Mouse (Mus musculus): ENCODE measurements at regions not wholly inside any gene's neighbourhood (a gene's known extent, or its start where the extent isn't known, plus 50 kb on each side); places are given as distances from the start of the nearest gene placed in this dataset.

- H3K27ac ChIP-seq (replicated peaks): no peak overlapping the region
- H3K9ac ChIP-seq (replicated peaks): no peak overlapping the region
- no peaks in the 10 kb centered on the region for H3K36me3 ChIP-seq
- no peaks in the 10 kb centered on the region for H3K4me1 ChIP-seq
- H3K4me2 ChIP-seq (replicated peaks): no peak overlapping the region
- H3K4me3 ChIP-seq: no peak overlapping the region
- ATAC-seq (replicated peaks): no peak
- no peaks in the 10 kb centered on the region for H3K27me3 ChIP-seq
- H3K9me3 ChIP-seq: no peaks in the 10 kb centered on the region
- 80% methylated on average over 7 of the region's 7 CpGs for WGBS
Observed at GRCm38 (mm10) chr10:66931505-66931904, 164.4 kb upstream of the Jmjd1c start.

- H3K9me3 ChIP-seq: no peaks in the 10 kb centered on the region
- no peak overlapping the region for H3K27ac ChIP-seq (replicated peaks)
- no peaks in the 10 kb centered on the region for H3K27me3 ChIP-seq
- no peaks in the 10 kb centered on the region for H3K36me3 ChIP-seq
- H3K4me2 ChIP-seq (replicated peaks): no peak overlapping the region
- no peak for ATAC-seq (replicated peaks)
- 86% methylated on average over 6 of the region's 6 CpGs for WGBS
- H3K4me1 ChIP-seq: no peaks in the 10 kb centered on the region
- H3K4me3 ChIP-seq: no peak overlapping the region
- H3K9ac ChIP-seq (replicated peaks): no peak overlapping the region
Observed at GRCm38 (mm10) chr10:66932544-66932943, 163.4 kb upstream of the Jmjd1c start.

GRCm38 (mm10) chr10:66933689-66934088, 162.2 kb upstream of the Jmjd1c start:
- 93% methylated on average over 7 of the region's 7 CpGs for whole genome bisulfite sequencing
- no peak for ATAC-seq (replicated peaks)
- no peak overlapping the region for H3K27ac ChIP-seq (replicated peaks)
- no peaks in the 10 kb centered on the region for H3K36me3 ChIP-seq
- H3K4me1 ChIP-seq: no peaks in the 10 kb centered on the region
- H3K27me3 ChIP-seq: no peaks in the 10 kb centered on the region
- H3K9me3 ChIP-seq: no peaks in the 10 kb centered on the region
- H3K4me3 ChIP-seq: no peak overlapping the region
- no peak overlapping the region for H3K4me2 ChIP-seq (replicated peaks)
- no peak overlapping the region for H3K9ac ChIP-seq (replicated peaks)

DNA sequence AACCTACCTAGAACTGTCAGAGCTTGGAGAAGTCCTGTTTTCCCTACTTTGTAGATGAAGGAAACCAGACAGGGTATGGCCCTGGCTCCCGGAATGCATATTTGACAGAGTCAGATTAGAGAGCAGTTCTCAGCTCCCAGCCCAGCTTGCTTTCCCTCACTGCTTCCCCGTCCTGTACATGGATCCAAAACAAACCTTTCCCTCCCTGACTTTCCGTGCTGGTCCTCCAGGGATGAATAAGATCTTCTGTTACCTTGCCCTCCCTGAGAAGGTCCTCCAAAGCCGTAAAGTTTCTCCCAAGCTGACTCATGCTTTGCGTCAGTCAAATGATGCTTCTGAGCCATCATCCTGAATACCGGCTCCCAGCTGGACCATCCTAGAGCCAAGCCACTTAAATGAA, 160.2 kb upstream of the Jmjd1c start:
- Histone ChIP-seq H3K36me3 (no peaks in the 10 kb centered on the region), H3K9ac (replicated peaks) (no peak overlapping the region), H3K4me1 (no peaks in the 10 kb centered on the region), H3K27me3 (no peaks in the 10 kb centered on the region), H3K4me3 (no peak overlapping the region), H3K4me2 (replicated peaks) (no peak overlapping the region), H3K9me3 (no peaks in the 10 kb centered on the region), H3K27ac (replicated peaks) (no peak overlapping the region)
- no peak for ATAC-seq (replicated peaks)
- 81% methylated on average over 6 of the region's 6 CpGs for WGBS

DNA sequence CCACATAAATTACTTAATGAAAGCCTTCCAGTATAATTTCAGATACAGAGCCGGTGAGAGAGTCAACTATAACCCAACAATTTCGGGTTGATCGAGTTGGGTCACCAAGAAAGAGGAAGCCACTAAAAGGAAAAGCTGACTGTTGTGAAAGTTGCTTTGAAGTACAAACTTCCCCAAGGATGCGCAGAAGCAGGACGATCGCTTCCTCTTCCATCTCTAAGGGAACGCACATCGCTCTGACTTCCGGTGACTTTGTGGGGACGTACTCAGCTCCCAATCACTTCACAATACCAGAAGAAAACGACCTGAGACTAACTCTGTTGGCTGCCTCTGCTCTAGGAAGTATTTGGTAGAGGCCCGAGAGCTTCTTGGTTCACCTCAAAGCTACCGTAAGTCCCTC, 158.8 kb upstream of the Jmjd1c start:
- H3K9ac ChIP-seq (replicated peaks): no peak overlapping the region
- no peak overlapping the region for H3K4me2 ChIP-seq (replicated peaks)
- H3K27me3 ChIP-seq: no peaks in the 10 kb centered on the region
- ATAC-seq (replicated peaks): no peak
- no peaks in the 10 kb centered on the region for H3K9me3 ChIP-seq
- H3K36me3 ChIP-seq: no peaks in the 10 kb centered on the region
- H3K4me3 ChIP-seq: no peak overlapping the region
- WGBS: 87% methylated on average over 13 of the region's 13 CpGs
- H3K27ac ChIP-seq (replicated peaks): no peak overlapping the region
- H3K4me1 ChIP-seq: no peaks in the 10 kb centered on the region

GRCm38 (mm10) chr10:66940368-66940767, 155.6 kb upstream of the Jmjd1c start:
- WGBS: 91% methylated on average over 6 of the region's 6 CpGs
- Histone ChIP-seq H3K27me3 (no peaks in the 10 kb centered on the region), H3K9ac (replicated peaks) (no peak overlapping the region), H3K36me3 (no peaks in the 10 kb centered on the region), H3K9me3 (no peaks in the 10 kb centered on the region), H3K4me2 (replicated peaks) (no peak overlapping the region), H3K27ac (replicated peaks) (no peak overlapping the region), H3K4me3 (no peak overlapping the region), H3K4me1 (no peaks in the 10 kb centered on the region)
- no peak for ATAC-seq (replicated peaks)

DNA sequence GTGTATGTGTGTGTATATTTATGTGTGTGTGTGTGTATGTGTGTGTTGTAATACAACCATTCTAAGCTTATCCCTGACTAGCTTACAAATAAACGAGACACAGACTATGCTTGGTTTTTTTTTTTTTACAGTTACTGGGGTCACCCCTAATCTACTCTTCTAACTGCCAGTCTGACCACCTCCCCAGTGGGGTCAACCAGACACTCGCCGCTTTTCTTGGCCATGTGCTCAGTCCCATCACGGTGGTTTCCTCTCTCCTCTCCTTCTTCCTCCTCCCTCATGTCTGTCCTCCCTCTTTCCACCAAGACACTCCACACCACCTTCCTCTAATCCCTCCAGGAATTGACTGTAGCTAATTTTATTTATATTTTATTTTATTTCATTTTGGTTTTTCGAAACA, 155.0 kb upstream of the Jmjd1c start:
- H3K9ac ChIP-seq (replicated peaks): no peak overlapping the region
- no peak for ATAC-seq (replicated peaks)
- no peaks in the 10 kb centered on the region for H3K27me3 ChIP-seq
- no peaks in the 10 kb centered on the region for H3K9me3 ChIP-seq
- no peaks in the 10 kb centered on the region for H3K4me1 ChIP-seq
- no peaks in the 10 kb centered on the region for H3K36me3 ChIP-seq
- H3K4me2 ChIP-seq (replicated peaks): no peak overlapping the region
- 89% methylated on average over 5 of the region's 5 CpGs for WGBS
- H3K4me3 ChIP-seq: no peak overlapping the region
- H3K27ac ChIP-seq (replicated peaks): no peak overlapping the region

GRCm38 (mm10) chr10:66941974-66942373, 154.0 kb upstream of the Jmjd1c start:
- Histone ChIP-seq H3K36me3 (no peaks in the 10 kb centered on the region), H3K4me1 (no peaks in the 10 kb centered on the region), H3K27ac (replicated peaks) (no peak overlapping the region), H3K27me3 (no peaks in the 10 kb centered on the region), H3K4me3 (no peak overlapping the region), H3K4me2 (replicated peaks) (no peak overlapping the region), H3K9ac (replicated peaks) (no peak overlapping the region), H3K9me3 (no peaks in the 10 kb centered on the region)
- 78% methylated on average over 3 of the region's 3 CpGs for WGBS
- no peak for ATAC-seq (replicated peaks)

- Histone ChIP-seq H3K27me3 (no peaks in the 10 kb centered on the region), H3K27ac (replicated peaks) (no peak overlapping the region), H3K4me1 (no peaks in the 10 kb centered on the region), H3K9me3 (no peaks in the 10 kb centered on the region), H3K4me3 (no peak overlapping the region), H3K4me2 (replicated peaks) (no peak overlapping the region), H3K36me3 (no peaks in the 10 kb centered on the region), H3K9ac (replicated peaks) (no peak overlapping the region)
- ATAC-seq (replicated peaks): no peak
- WGBS: 51% methylated on average over 5 of the region's 5 CpGs
Observed at GRCm38 (mm10) chr10:66943875-66944274, 152.1 kb upstream of the Jmjd1c start.

GRCm38 (mm10) chr10:66946161-66946560, 149.8 kb upstream of the Jmjd1c start:
- ATAC-seq (replicated peaks): no peak
- WGBS: 88% methylated on average over 2 of the region's 2 CpGs
- Histone ChIP-seq H3K27me3 (no peaks in the 10 kb centered on the region), H3K27ac (replicated peaks) (no peak overlapping the region), H3K36me3 (no peaks in the 10 kb centered on the region), H3K4me3 (no peak overlapping the region), H3K4me2 (replicated peaks) (no peak overlapping the region), H3K4me1 (no peaks in the 10 kb centered on the region), H3K9me3 (no peaks in the 10 kb centered on the region), H3K9ac (replicated peaks) (no peak overlapping the region)

GRCm38 (mm10) chr10:66948329-66948728, 147.6 kb upstream of the Jmjd1c start:
- no peak overlapping the region for H3K4me3 ChIP-seq
- no peak overlapping the region for H3K9ac ChIP-seq (replicated peaks)
- H3K27ac ChIP-seq (replicated peaks): no peak overlapping the region
- no peaks in the 10 kb centered on the region for H3K36me3 ChIP-seq
- no peaks in the 10 kb centered on the region for H3K4me1 ChIP-seq
- H3K4me2 ChIP-seq (replicated peaks): no peak overlapping the region
- H3K9me3 ChIP-seq: no peaks in the 10 kb centered on the region
- no peaks in the 10 kb centered on the region for H3K27me3 ChIP-seq
- ATAC-seq (replicated peaks): no peak
- WGBS: 99% methylated on average over 2 of the region's 2 CpGs

DNA sequence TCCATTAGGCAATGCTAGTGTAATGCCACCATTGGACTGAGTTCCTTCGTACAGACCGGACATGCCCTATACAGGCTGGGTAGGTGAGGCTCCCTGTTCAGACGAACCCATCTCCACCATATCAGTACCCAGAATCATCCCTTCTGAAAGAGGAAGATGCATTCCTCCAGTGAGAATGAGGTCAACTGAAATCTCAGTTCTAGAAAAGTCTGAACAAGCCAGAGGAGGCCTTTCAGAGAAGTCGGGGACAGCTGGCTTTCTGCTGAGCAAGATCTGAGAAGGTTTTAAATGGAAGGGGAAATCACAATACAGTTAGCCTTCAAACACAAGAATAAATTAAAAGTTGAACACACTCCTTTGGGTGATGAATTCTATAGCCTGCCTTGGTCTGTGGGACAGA, 145.5 kb upstream of the Jmjd1c start:
- no peak for ATAC-seq (replicated peaks)
- WGBS: 89% methylated on average over 4 of the region's 4 CpGs
- Histone ChIP-seq H3K4me3 (no peak overlapping the region), H3K9me3 (no peaks in the 10 kb centered on the region), H3K36me3 (no peaks in the 10 kb centered on the region), H3K9ac (replicated peaks) (no peak overlapping the region), H3K27me3 (no peaks in the 10 kb centered on the region), H3K4me1 (no peaks in the 10 kb centered on the region), H3K27ac (replicated peaks) (no peak overlapping the region), H3K4me2 (replicated peaks) (no peak overlapping the region)

GRCm38 (mm10) chr10:66951231-66951822, 144.6 kb upstream of the Jmjd1c start:
- Histone ChIP-seq H3K27ac (replicated peaks) (no peak overlapping the region), H3K4me2 (replicated peaks) (no peak overlapping the region), H3K27me3 (no peaks in the 10 kb centered on the region), H3K4me1 (no peaks in the 10 kb centered on the region), H3K9me3 (no peaks in the 10 kb centered on the region), H3K4me3 (no peak overlapping the region), H3K9ac (replicated peaks) (no peak overlapping the region), H3K36me3 (no peaks in the 10 kb centered on the region)
- no peak for ATAC-seq (replicated peaks)
- 89% methylated on average over 8 of the region's 8 CpGs for WGBS
